Mouse (Mus musculus) myocyte (in vitro differentiated cells): ENCODE measurements around the gene Cacna2d2.

Experiments used
- CEBPB ChIP-seq: IDR thresholded peaks from 2 replicates; pipeline ENCODE4 v1.6.1; 2011; ENCODE audit warnings: mild to moderate bottlenecking, moderate library complexity; ENCODE audit not compliant: poor library complexity, insufficient read depth, severe bottlenecking
- MAX ChIP-seq: IDR thresholded peaks from one replicate; pipeline ENCODE4 v1.6.1; 2011; ENCODE audit warnings: low read depth, mild to moderate bottlenecking, control low read depth
- MYOD1 ChIP-seq, 3 experiments: IDR thresholded peaks; one replicate each; pipeline ENCODE4 v1.6.1; 2011; ENCODE audit warnings: control low read depth in 2 of 3, low read depth in 2 of 3, mild to moderate bottlenecking in 2 of 3, moderate library complexity in 1 of 3; ENCODE audit not compliant: insufficient read length in 2 of 3, control insufficient read depth in 1 of 3
- MYOG ChIP-seq, 3 experiments: IDR thresholded peaks; one replicate each; pipeline ENCODE4 v1.6.1; 2011; ENCODE audit warnings: control low read depth in 2 of 3, low read depth in 2 of 3, mild to moderate bottlenecking in 2 of 3; ENCODE audit not compliant: insufficient read length in 2 of 3, control insufficient read depth in 1 of 3, insufficient read depth in 1 of 3
- POLR2A ChIP-seq: IDR thresholded peaks from one replicate; pipeline ENCODE4 v1.6.1; 2011; ENCODE audit warnings: low read depth, mild to moderate bottlenecking, control low read depth, moderate library complexity; ENCODE audit not compliant: insufficient read length
- POLR2AphosphoS2 ChIP-seq: IDR thresholded peaks from one replicate; pipeline ENCODE4 v1.6.1; 2011; ENCODE audit warnings: low read depth, control low read depth; ENCODE audit not compliant: insufficient read length
- SRF ChIP-seq: IDR thresholded peaks from one replicate; pipeline ENCODE4 v1.6.1; 2011; ENCODE audit warnings: low read depth; ENCODE audit not compliant: control insufficient read depth, insufficient read length
- TCF12 ChIP-seq: IDR thresholded peaks from one replicate; pipeline ENCODE4 v1.6.1; 2011; ENCODE audit warnings: mild to moderate bottlenecking, control low read depth; ENCODE audit not compliant: poor library complexity, insufficient read depth, severe bottlenecking
- USF1 ChIP-seq: IDR thresholded peaks from one replicate; pipeline ENCODE4 v1.6.1; 2011; ENCODE audit warnings: low read depth, mild to moderate bottlenecking, control low read depth, moderate library complexity

GRCm38 (mm10) chr9:107399491-107399971 is at the start of gene Cacna2d2:
- TF ChIP-seq TCF12 (no peak), MAX (no peak), POLR2A (no peak), MYOG (IDR thresholded peaks at IDR 0.05; ENCODE audit: control insufficient read depth in 1 of 3, insufficient read depth in 1 of 3, insufficient read length in 2 of 3, low read depth in 2 of 3) (no peak), MYOD1 (IDR thresholded peaks at IDR 0.05; ENCODE audit: control insufficient read depth in 1 of 3, insufficient read length in 2 of 3, low read depth in 2 of 3) (no peak), USF1 (no peak), POLR2AphosphoS2 (no peak), SRF (no peak), CEBPB (no peak)
